Mouse (Mus musculus) myocyte (in vitro differentiated cells): ENCODE data around the gene Man2a1.

Experiments used
- CEBPB ChIP-seq: IDR thresholded peaks from 2 replicates; pipeline ENCODE4 v1.6.1; 2011; ENCODE audit warnings: mild to moderate bottlenecking, moderate library complexity; ENCODE audit not compliant: poor library complexity, insufficient read depth, severe bottlenecking
- E2F4 ChIP-seq: IDR thresholded peaks from one replicate; pipeline ENCODE4 v1.6.1; 2011; ENCODE audit warnings: mild to moderate bottlenecking, control low read depth, moderate library complexity; ENCODE audit not compliant: insufficient read depth
- MAX ChIP-seq: IDR thresholded peaks from one replicate; pipeline ENCODE4 v1.6.1; 2011; ENCODE audit warnings: low read depth, mild to moderate bottlenecking, control low read depth
- MYOD1 ChIP-seq, 3 experiments: IDR thresholded peaks; one replicate each; pipeline ENCODE4 v1.6.1; 2011; ENCODE audit warnings: control low read depth in 2 of 3, low read depth in 2 of 3, mild to moderate bottlenecking in 2 of 3, moderate library complexity in 1 of 3; ENCODE audit not compliant: insufficient read length in 2 of 3, control insufficient read depth in 1 of 3
- POLR2A ChIP-seq: IDR thresholded peaks from one replicate; pipeline ENCODE4 v1.6.1; 2011; ENCODE audit warnings: low read depth, mild to moderate bottlenecking, control low read depth, moderate library complexity; ENCODE audit not compliant: insufficient read length
- POLR2AphosphoS2 ChIP-seq: IDR thresholded peaks from one replicate; pipeline ENCODE4 v1.6.1; 2011; ENCODE audit warnings: low read depth, control low read depth; ENCODE audit not compliant: insufficient read length
- REST ChIP-seq: IDR thresholded peaks from one replicate; pipeline ENCODE4 v1.6.1; 2011; ENCODE audit warnings: mild to moderate bottlenecking, control low read depth, moderate library complexity; ENCODE audit not compliant: insufficient read depth, insufficient read length
- SRF ChIP-seq: IDR thresholded peaks from one replicate; pipeline ENCODE4 v1.6.1; 2011; ENCODE audit warnings: low read depth; ENCODE audit not compliant: control insufficient read depth, insufficient read length
- TCF12 ChIP-seq: IDR thresholded peaks from one replicate; pipeline ENCODE4 v1.6.1; 2011; ENCODE audit warnings: mild to moderate bottlenecking, control low read depth; ENCODE audit not compliant: poor library complexity, insufficient read depth, severe bottlenecking
- TCF3 ChIP-seq: IDR thresholded peaks from one replicate; pipeline ENCODE4 v1.6.1; 2011; ENCODE audit warnings: low read depth, control low read depth; ENCODE audit not compliant: insufficient read length
- USF1 ChIP-seq: IDR thresholded peaks from one replicate; pipeline ENCODE4 v1.6.1; 2011; ENCODE audit warnings: low read depth, mild to moderate bottlenecking, control low read depth, moderate library complexity

DNA sequence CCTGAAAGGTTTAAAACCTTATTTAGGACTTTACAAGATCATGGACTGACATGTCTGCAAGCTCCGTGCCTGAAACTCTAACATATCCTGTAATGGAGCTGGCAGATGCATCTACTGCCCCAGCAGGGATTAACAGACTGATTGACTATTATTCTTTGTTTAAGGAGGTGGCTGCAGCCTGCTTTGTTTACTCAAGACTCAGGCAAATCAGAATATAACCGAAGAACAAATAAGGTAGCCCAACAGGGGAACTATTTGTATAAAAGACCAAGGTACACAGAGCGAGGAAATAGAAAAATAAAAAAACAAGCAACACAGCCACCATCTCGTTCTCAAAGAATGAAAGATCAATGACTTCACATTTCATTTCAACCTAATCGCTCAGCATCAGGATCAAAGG, 23.1 kb upstream of the Man2a1 start:
- TF ChIP-seq E2F4 = no peak
- no peak for TF ChIP-seq POLR2A
- TF ChIP-seq TCF12 = no peak
- no peak for TF ChIP-seq MAX
- no peak for TF ChIP-seq MYOD1 (IDR thresholded peaks at IDR 0.05; ENCODE audit: control insufficient read depth in 1 of 3, insufficient read length in 2 of 3, low read depth in 2 of 3)
- no peak for TF ChIP-seq REST
- TF ChIP-seq USF1 = no peak
- no peak for TF ChIP-seq SRF
- no peak for TF ChIP-seq CEBPB
- TF ChIP-seq POLR2AphosphoS2 = no peak
- TF ChIP-seq TCF3 = no peak
